Mouse (Mus musculus): ENCODE data around the gene Ets1. TPM values are rescaled to one million over a fixed set of nuclear protein-coding genes. Genes with fewer than 3 reads are reported as not detected.
A peak's percentile ranks its signal among the peaks of the same experiment; 100 is the strongest.

Gene Ets1
- total and polyA plus RNA-seq, 2 experiments from 2014 or later, result 12.3 to 21.2 TPM

- Histone ChIP-seq H3K4me2 (ENCODE audit: low read depth) (no peak overlapping the region), H3K9me3 (ENCODE audit: low read length) (no peaks in the 10 kb centered on the region), H3K4me1 (ENCODE audit: insufficient read depth) (peaks cover 3% of the 10 kb centered on the region; the same call in 1 of the 2 replicates), H3K27ac (ENCODE audit: low read depth, low read length) (no peak overlapping the region), H3K4me3 (ENCODE audit: low read depth, low read length) (no peak overlapping the region), H3K36me3 (ENCODE audit: insufficient read depth) (no peaks in the 10 kb centered on the region), H3K9ac (no peak overlapping the region), H3K27me3 (ENCODE audit: insufficient read depth, low read length) (peaks cover 68% of the 10 kb centered on the region)
- WGBS, result 5% methylated on average over 9 of the region's 9 CpGs
- DNase-seq, result peak; percentile 22
- no peak for TF ChIP-seq CTCF (IDR thresholded peaks at IDR 0.05; ENCODE audit: low read depth)
- ATAC-seq, result peak; percentile 87
Observed at GRCm38 (mm10) chr9:32675671-32676409, 39.8 kb downstream of the Ets1 start.

DNA sequence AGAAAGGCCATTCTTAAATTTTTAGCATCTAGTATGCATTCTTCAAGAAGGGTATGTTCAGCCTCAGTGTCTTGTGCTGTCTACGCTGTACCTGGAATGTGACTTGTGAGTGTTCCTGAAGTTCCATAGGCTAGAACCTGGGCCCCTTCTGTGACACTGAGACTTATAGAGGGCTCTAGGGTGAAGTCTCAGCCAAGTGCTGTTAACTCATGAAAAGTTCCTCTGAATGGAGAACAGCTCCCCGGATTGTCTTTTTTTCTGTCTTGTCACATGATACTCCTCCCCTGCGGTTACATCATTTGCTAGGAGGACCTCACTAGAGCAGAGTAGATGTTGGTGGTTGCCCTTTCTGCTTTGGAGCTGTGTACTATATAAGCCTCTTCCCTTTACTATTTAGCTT lies 40.5 kb downstream of the Ets1 start:
- DNase-seq (no peak), ATAC-seq (no peak)
- H3K4me1 ChIP-seq (ENCODE audit: insufficient read depth), result peaks cover 3% of the 10 kb centered on the region; the same call in 1 of the 2 replicates
- peaks cover 68% of the 10 kb centered on the region for H3K27me3 ChIP-seq (ENCODE audit: insufficient read depth, low read length)
- H3K36me3 ChIP-seq (ENCODE audit: insufficient read depth), result no peaks in the 10 kb centered on the region
- no peak overlapping the region for H3K4me3 ChIP-seq (ENCODE audit: low read depth, low read length)
- TF ChIP-seq CTCF (IDR thresholded peaks at IDR 0.05; ENCODE audit: low read depth), result no peak
- no peak overlapping the region for H3K27ac ChIP-seq (ENCODE audit: low read depth, low read length)
- no peak overlapping the region for H3K9ac ChIP-seq
- H3K4me2 ChIP-seq (ENCODE audit: low read depth), result no peak overlapping the region
- H3K9me3 ChIP-seq (ENCODE audit: low read length), result no peaks in the 10 kb centered on the region
- WGBS, result 3% methylated on average over 3 of the region's 3 CpGs

DNA sequence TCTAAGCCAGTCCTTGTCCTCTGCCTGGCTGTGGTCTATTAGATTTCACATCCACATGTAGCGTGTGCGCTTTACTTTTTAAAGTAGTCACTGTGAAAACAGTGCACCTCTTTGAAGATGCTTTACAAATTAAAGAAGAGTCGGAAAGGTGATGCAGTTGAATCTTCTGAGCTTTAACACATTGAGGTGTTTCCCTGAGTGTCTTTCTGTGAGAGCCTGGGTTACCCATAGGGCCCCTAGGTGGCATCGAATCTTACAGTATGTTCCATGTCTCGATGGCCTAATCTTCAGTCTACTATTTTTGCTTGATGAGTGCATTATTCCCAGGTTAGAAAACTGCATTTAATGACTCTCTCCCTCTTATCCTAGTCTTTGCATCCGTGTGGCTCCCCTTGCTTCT lies 41.6 kb downstream of the Ets1 start:
- DNase-seq, result no peak
- H3K4me3 ChIP-seq (ENCODE audit: low read depth, low read length), result no peak overlapping the region
- no peak overlapping the region for H3K4me2 ChIP-seq (ENCODE audit: low read depth)
- peaks cover 68% of the 10 kb centered on the region for H3K27me3 ChIP-seq (ENCODE audit: insufficient read depth, low read length)
- no peaks in the 10 kb centered on the region for H3K36me3 ChIP-seq (ENCODE audit: insufficient read depth)
- 0 out of 2 replicates have a peak, but pooled peaks cover 3% of the 10 kb centered on the region for H3K4me1 ChIP-seq (ENCODE audit: insufficient read depth)
- no peaks in the 10 kb centered on the region for H3K9me3 ChIP-seq (ENCODE audit: low read length)
- no peak for TF ChIP-seq CTCF (IDR thresholded peaks at IDR 0.05; ENCODE audit: low read depth)
- ATAC-seq, result no peak
- 83% methylated on average over 6 of the region's 6 CpGs for WGBS
- H3K27ac ChIP-seq (ENCODE audit: low read depth, low read length), result no peak overlapping the region
- H3K9ac ChIP-seq, result no peak overlapping the region

DNA sequence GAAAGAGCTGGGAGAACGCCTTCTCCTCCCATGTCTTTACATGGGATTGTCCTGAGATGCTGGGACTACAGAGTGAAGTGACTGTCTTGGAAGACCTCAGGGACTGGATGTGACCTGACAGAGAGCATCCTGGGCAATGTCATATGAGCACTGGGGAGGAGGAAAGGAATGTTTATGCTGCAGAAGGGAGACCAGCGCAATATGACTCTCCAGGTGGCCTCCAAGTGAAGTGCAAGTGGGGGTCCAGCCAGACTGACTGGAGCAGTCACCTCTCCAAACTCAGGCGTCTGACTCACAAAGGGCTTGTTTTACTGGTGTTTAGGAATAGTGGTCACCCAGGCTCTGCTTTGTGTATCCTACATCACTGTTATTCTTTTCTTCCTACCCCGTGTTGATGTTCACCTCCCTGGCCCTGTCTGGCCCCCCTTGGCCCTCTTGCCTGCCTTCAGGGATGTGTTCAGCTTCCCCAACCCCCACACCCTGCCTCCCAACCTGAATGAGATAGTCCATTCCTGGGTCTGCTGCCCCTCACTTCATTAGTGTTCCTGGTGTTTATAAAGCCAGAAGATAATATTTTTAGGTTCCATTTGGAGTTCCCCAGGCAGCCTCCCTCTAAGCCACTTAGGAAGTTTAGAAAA lies 42.2 kb downstream of the Ets1 start:
- ATAC-seq, result no peak
- Histone ChIP-seq H3K4me1 (ENCODE audit: insufficient read depth) (0 out of 2 replicates have a peak, but pooled peaks cover 3% of the 10 kb centered on the region), H3K36me3 (ENCODE audit: insufficient read depth) (no peaks in the 10 kb centered on the region), H3K9ac (no peak overlapping the region), H3K27me3 (ENCODE audit: insufficient read depth, low read length) (peaks cover 65% of the 10 kb centered on the region), H3K4me3 (ENCODE audit: low read depth, low read length) (no peak overlapping the region), H3K9me3 (ENCODE audit: low read length) (no peaks in the 10 kb centered on the region), H3K27ac (ENCODE audit: low read depth, low read length) (no peak overlapping the region), H3K4me2 (ENCODE audit: low read depth) (no peak overlapping the region)
- 56% methylated on average over 4 of the region's 4 CpGs for WGBS
- no peak for TF ChIP-seq CTCF (IDR thresholded peaks at IDR 0.05; ENCODE audit: low read depth)
- DNase-seq, result no peak

- H3K4me2 ChIP-seq (ENCODE audit: low read depth), result no peak overlapping the region
- WGBS, result 78% methylated on average over 6 of the region's 6 CpGs
- H3K27me3 ChIP-seq (ENCODE audit: insufficient read depth, low read length), result peaks cover 58% of the 10 kb centered on the region
- no peak overlapping the region for H3K9ac ChIP-seq
- no peak overlapping the region for H3K4me3 ChIP-seq (ENCODE audit: low read depth, low read length)
- H3K36me3 ChIP-seq (ENCODE audit: insufficient read depth), result no peaks in the 10 kb centered on the region
- TF ChIP-seq CTCF (IDR thresholded peaks at IDR 0.05; ENCODE audit: low read depth), result no peak
- DNase-seq (no peak), ATAC-seq (no peak)
- H3K9me3 ChIP-seq (ENCODE audit: low read length), result no peaks in the 10 kb centered on the region
- 0 out of 2 replicates have a peak, but pooled peaks cover 3% of the 10 kb centered on the region for H3K4me1 ChIP-seq (ENCODE audit: insufficient read depth)
- no peak overlapping the region for H3K27ac ChIP-seq (ENCODE audit: low read depth, low read length)
Observed at GRCm38 (mm10) chr9:32679531-32679930, 43.5 kb downstream of the Ets1 start.

DNA sequence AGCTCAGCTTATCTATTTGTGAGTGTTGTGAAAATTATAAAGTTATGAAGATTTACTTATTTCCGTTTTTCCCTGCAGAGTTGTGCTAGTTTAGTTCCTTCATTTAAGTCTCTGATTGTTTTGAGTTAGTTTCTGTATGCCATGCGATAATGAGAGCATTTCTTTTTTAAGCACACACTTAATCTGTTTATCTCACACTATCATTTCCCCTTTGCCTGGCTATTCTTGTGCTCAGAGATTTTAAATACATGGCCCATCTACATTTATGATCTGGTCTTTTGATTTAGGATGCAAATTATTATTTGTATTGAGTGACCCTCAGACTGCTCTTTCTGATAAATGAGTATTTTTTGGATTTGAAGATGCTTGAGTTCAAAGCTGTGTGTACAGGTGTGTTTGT lies 44.2 kb downstream of the Ets1 start:
- Histone ChIP-seq H3K4me1 (ENCODE audit: insufficient read depth) (0 out of 2 replicates have a peak, but pooled peaks cover 3% of the 10 kb centered on the region), H3K9ac (no peak overlapping the region), H3K36me3 (ENCODE audit: insufficient read depth) (no peaks in the 10 kb centered on the region), H3K4me2 (ENCODE audit: low read depth) (no peak overlapping the region), H3K27ac (ENCODE audit: low read depth, low read length) (no peak overlapping the region), H3K27me3 (ENCODE audit: insufficient read depth, low read length) (peaks cover 54% of the 10 kb centered on the region), H3K9me3 (ENCODE audit: low read length) (no peaks in the 10 kb centered on the region), H3K4me3 (ENCODE audit: low read depth, low read length) (no peak overlapping the region)
- TF ChIP-seq CTCF (IDR thresholded peaks at IDR 0.05; ENCODE audit: low read depth), result no peak
- 83% methylated on average over 2 of the region's 2 CpGs for WGBS
- DNase-seq (no peak), ATAC-seq (no peak)

Measured in forebrain, postnatal 0 days (tissue).